Mouse (Mus musculus): Measurements from ENCODE around the gene Mpv17l.

DNA sequence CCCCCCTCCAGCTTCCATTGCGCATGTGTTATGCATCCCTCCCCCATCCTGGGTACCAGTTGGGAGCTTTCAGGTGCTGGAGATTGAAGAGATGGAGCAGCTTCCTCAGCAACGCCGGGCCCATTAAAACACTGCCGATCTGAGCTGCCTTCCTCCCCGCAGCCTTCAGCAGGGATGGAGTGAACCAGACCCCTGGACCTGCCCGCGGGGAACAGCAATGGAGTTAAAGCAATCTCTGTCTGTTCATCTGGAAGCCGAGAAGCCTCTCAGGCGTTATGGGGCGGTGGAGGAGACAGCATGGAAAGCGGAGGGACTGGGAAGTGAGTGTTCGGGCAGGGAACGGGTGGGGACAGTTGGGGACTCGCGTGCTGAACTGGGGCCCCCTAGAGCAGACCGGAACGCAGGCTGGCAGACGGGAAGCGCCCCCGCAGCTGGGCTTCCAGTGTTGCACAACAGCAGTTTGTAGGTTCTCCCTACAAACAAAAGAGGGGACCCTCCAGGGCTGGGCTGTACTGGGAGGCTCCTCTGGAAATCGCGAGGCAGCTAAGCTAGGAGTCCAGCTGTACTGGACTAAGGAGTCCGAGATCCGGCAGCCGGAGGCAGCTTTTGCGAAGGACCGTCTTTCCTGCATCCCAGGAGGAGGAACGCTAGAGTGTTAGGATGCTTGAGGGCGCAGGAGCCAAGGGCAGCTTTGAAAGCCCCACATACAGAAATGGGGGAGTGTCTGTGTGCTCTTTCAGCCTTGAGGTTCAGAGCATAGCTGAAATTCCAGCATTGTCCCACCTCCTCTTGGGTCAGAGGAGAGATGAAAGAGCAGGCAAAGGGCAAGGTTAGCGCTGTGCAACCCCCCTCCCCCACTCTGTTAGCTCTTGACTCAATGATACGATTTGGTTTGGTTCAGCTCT, 83.9 kb downstream of the Mpv17l start, which contains the start of the genes 2900011O08Rik and Ifitm7:
- no peak for TF ChIP-seq ZNF384 (IDR thresholded peaks at IDR 0.05; ENCODE audit: low read depth, low read length)
- TF ChIP-seq ZC3H11A (IDR thresholded peaks at IDR 0.05; ENCODE audit: borderline replicate concordance, low read depth, low read length): no peak
